Mouse (Mus musculus) forebrain, embryonic 11.5 days (tissue): ENCODE results near the gene Adamts20. TPM values are rescaled to one million over a fixed set of nuclear protein-coding genes. Genes with fewer than 3 reads are reported as not detected.

Source experiments
- ATAC-seq: fragments of 200-750 bp; cut with Nextera tagmentation; replicated peaks from 2 replicates; pipeline ENCODE4 v1.8.0; 2017; ENCODE audit warnings: moderate TSS enrichment; ENCODE audit not compliant: low FRiP score
- DNase-seq: peaks from one replicate; pipeline ENCODE4 v3.0.0-alpha.2; 2017; ENCODE audit warnings: low spot score
- H3K27ac ChIP-seq: fragments of 300-500 bp; sonication (generic); 2 replicates; pipeline ENCODE4 v1.5.1; 2014; ENCODE audit warnings: low read depth, low read length
- H3K27me3 ChIP-seq: fragments of 300-500 bp; sonication (generic); 2 replicates; pipeline ENCODE4 v1.6.1; 2014; ENCODE audit warnings: mild to moderate bottlenecking, low read length, mixed read lengths; ENCODE audit not compliant: control insufficient read depth, insufficient read depth
- H3K36me3 ChIP-seq: fragments of 300-500 bp; sonication (generic); 2 replicates; pipeline ENCODE4 v1.6.1; 2014; ENCODE audit warnings: mild to moderate bottlenecking, low read length, moderate library complexity, mixed read lengths; ENCODE audit not compliant: control insufficient read depth, insufficient read depth
- H3K4me1 ChIP-seq: fragments of 300-500 bp; sonication (generic); replicated peaks from 2 replicates; pipeline ENCODE4 v1.6.1; 2014; ENCODE audit warnings: low read length, mixed read lengths; ENCODE audit not compliant: control insufficient read depth, insufficient read depth
- H3K4me2 ChIP-seq: fragments of 300-500 bp; sonication (generic); 2 replicates; pipeline ENCODE4 v1.6.1; 2014; ENCODE audit warnings: low read depth, mild to moderate bottlenecking, low read length, moderate library complexity, mixed read lengths; ENCODE audit not compliant: severe bottlenecking
- H3K4me3 ChIP-seq: fragments of 300-500 bp; sonication (generic); 2 replicates; pipeline ENCODE4 v1.5.1; 2014; ENCODE audit warnings: low read depth, low read length
- H3K9ac ChIP-seq: fragments of 300-500 bp; sonication (generic); 2 replicates; pipeline ENCODE4 v1.6.1; 2014; ENCODE audit warnings: low read length
- H3K9me3 ChIP-seq: fragments of 300-500 bp; sonication (generic); 2 replicates; pipeline ENCODE4 v1.6.1; 2016; ENCODE audit warnings: low read length, mixed read lengths; ENCODE audit not compliant: control insufficient read depth
- WGBS: fragments of 180-500 bp; shearing (Covaris S2); extraction: QIAGEN DNeasy Blood & Tissue Kit; methylation state at CpG from one replicate; pipeline ENCODE4 v1.1.7; 2014; 5-methylcytosine and 5-hydroxymethylcytosine counted together
- polyA plus RNA-seq: library from polyadenylated mRNA; unstranded; fragments of >200 nt; fragmentation: Nextera tagmentation; extraction: Ambion mirVana; gene quantifications from 2 replicates; pipeline ENCODE4 v1.2.1, GENCODE M21; 2014

Gene Adamts20
- polyA plus RNA-seq, 1 experiment from 2014 or later: 14.0 TPM

- Histone ChIP-seq H3K27me3 (no peaks in the 10 kb centered on the region), H3K27ac (no peak overlapping the region), H3K36me3 (no peaks in the 10 kb centered on the region), H3K9ac (no peak overlapping the region), H3K9me3 (no peaks in the 10 kb centered on the region), H3K4me2 (no peak overlapping the region), H3K4me3 (no peak overlapping the region), H3K4me1 (no peaks in the 10 kb centered on the region)
- 88% methylated on average over 3 of the region's 3 CpGs for WGBS
- DNase-seq (no peak), ATAC-seq (no peak)
Observed at GRCm38 (mm10) chr15:94303151-94303550, 162.1 kb downstream of the Adamts20 start.

GRCm38 (mm10) chr15:94294084-94294483 is 171.1 kb downstream of the Adamts20 start:
- no peak for ATAC-seq
- no peak overlapping the region for H3K4me2 ChIP-seq
- H3K4me1 ChIP-seq: no peaks in the 10 kb centered on the region
- H3K9ac ChIP-seq: no peak overlapping the region
- no peaks in the 10 kb centered on the region for H3K9me3 ChIP-seq
- H3K27me3 ChIP-seq: no peaks in the 10 kb centered on the region
- DNase-seq: no peak
- 87% methylated on average over 4 of the region's 4 CpGs for WGBS
- no peak overlapping the region for H3K27ac ChIP-seq
- no peaks in the 10 kb centered on the region for H3K36me3 ChIP-seq
- no peak overlapping the region for H3K4me3 ChIP-seq

- no peak for ATAC-seq
- Histone ChIP-seq H3K36me3 (no peaks in the 10 kb centered on the region), H3K9ac (no peak overlapping the region), H3K4me3 (no peak overlapping the region), H3K9me3 (no peaks in the 10 kb centered on the region), H3K27ac (no peak overlapping the region), H3K27me3 (no peaks in the 10 kb centered on the region), H3K4me2 (no peak overlapping the region), H3K4me1 (no peaks in the 10 kb centered on the region)
- DNase-seq: no peak
- WGBS: 97% methylated on average over 2 of the region's 2 CpGs
Observed at GRCm38 (mm10) chr15:94288015-94288414, 177.2 kb downstream of the Adamts20 start.

GRCm38 (mm10) chr15:94287495-94287894 is 177.7 kb downstream of the Adamts20 start:
- H3K4me1 ChIP-seq: no peaks in the 10 kb centered on the region
- H3K9ac ChIP-seq: no peak overlapping the region
- H3K36me3 ChIP-seq: no peaks in the 10 kb centered on the region
- 80% methylated on average over 3 of the region's 3 CpGs for WGBS
- ATAC-seq (no peak), DNase-seq (no peak)
- H3K4me2 ChIP-seq: no peak overlapping the region
- H3K27ac ChIP-seq: no peak overlapping the region
- no peak overlapping the region for H3K4me3 ChIP-seq
- H3K27me3 ChIP-seq: no peaks in the 10 kb centered on the region
- no peaks in the 10 kb centered on the region for H3K9me3 ChIP-seq

GRCm38 (mm10) chr15:94276418-94276817 is 188.8 kb downstream of the Adamts20 start:
- Histone ChIP-seq H3K9ac (no peak overlapping the region), H3K27me3 (no peaks in the 10 kb centered on the region), H3K9me3 (no peaks in the 10 kb centered on the region), H3K4me3 (no peak overlapping the region), H3K4me1 (no peaks in the 10 kb centered on the region), H3K4me2 (no peak overlapping the region), H3K36me3 (no peaks in the 10 kb centered on the region), H3K27ac (no peak overlapping the region)
- WGBS: 87% methylated on average over 8 of the region's 8 CpGs
- DNase-seq (no peak), ATAC-seq (no peak)

- no peaks in the 10 kb centered on the region for H3K27me3 ChIP-seq
- no peaks in the 10 kb centered on the region for H3K4me1 ChIP-seq
- H3K9ac ChIP-seq: no peak overlapping the region
- no peak overlapping the region for H3K4me2 ChIP-seq
- no peak overlapping the region for H3K4me3 ChIP-seq
- ATAC-seq: peak; percentile 69
- H3K36me3 ChIP-seq: no peaks in the 10 kb centered on the region
- 39% methylated on average over 10 of the region's 10 CpGs for WGBS
- H3K27ac ChIP-seq: no peak overlapping the region
- no peaks in the 10 kb centered on the region for H3K9me3 ChIP-seq
- DNase-seq: peak; percentile 92
Observed at GRCm38 (mm10) chr15:94265630-94266029, 199.6 kb downstream of the Adamts20 start.

DNA sequence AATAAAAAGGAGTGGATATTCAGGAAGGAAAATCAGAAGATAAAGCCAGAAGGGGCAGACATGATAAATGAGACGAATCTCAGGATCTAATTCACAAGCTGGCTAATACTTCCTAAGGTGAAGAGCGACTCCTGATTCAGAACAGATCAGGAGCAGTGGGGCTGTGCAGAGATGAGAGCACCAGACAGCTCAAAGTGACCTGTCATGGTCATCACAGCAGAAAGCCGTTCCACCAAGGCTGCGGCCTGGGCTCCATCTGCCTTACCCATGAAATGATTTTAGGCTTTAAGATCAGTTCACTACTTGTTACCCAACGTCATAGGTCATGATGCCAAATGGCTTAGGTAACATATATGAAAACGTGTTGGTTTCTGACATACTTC is 200.7 kb downstream of the Adamts20 start:
- no peak overlapping the region for H3K27ac ChIP-seq
- no peaks in the 10 kb centered on the region for H3K27me3 ChIP-seq
- ATAC-seq: no peak

DNA sequence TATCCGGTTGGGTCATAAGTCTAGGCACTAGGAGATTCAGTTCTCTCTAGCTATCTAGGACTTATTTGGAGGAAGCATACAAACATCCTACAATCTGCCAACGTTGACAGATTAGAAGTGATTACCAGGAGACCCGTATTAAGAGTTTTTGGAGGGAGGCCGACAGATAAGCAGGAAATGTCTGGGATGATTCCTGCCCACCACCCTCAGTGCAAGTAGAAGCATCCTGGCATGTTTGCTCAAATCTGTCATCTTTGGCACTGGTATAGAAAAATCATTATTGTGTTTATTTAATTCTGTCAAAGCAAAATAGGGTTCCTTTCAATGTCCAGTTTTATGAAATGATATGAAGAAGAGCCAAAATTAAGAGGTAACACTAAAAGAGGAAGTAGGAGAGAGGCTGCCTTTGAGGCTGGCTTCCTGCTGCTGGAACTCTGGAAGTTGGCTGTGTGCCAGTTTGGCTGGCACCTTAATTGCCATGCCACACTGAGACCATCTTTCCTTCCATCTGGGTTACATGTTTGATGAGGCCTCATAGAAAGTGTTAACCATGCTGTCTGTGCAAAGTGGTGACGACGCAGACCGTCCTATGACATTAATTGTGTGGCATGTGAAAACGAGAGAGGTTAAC is 201.2 kb downstream of the Adamts20 start:
- no peaks in the 10 kb centered on the region for H3K27me3 ChIP-seq
- DNase-seq (no peak), ATAC-seq (no peak)
- H3K9me3 ChIP-seq: no peaks in the 10 kb centered on the region
- H3K4me3 ChIP-seq: no peak overlapping the region
- WGBS: 85% methylated on average over 8 of the region's 8 CpGs
- H3K27ac ChIP-seq: no peak overlapping the region
- no peak overlapping the region for H3K9ac ChIP-seq
- no peaks in the 10 kb centered on the region for H3K36me3 ChIP-seq
- H3K4me1 ChIP-seq: no peaks in the 10 kb centered on the region
- H3K4me2 ChIP-seq: no peak overlapping the region

More for the DNA sequence above, 200.7 kb downstream of the Adamts20 start:
- H3K9ac ChIP-seq: no peak overlapping the region
- WGBS: 82% methylated on average over 6 of the region's 6 CpGs
- no peaks in the 10 kb centered on the region for H3K36me3 ChIP-seq
- H3K4me1 ChIP-seq: no peaks in the 10 kb centered on the region
- H3K4me2 ChIP-seq: no peak overlapping the region
- H3K4me3 ChIP-seq: no peak overlapping the region
- H3K9me3 ChIP-seq: no peaks in the 10 kb centered on the region
- no peak for DNase-seq

- ATAC-seq (no peak), DNase-seq (no peak)
- no peaks in the 10 kb centered on the region for H3K9me3 ChIP-seq
- no peak overlapping the region for H3K4me3 ChIP-seq
- H3K4me1 ChIP-seq: no peaks in the 10 kb centered on the region
- no peak overlapping the region for H3K4me2 ChIP-seq
- H3K27me3 ChIP-seq: no peaks in the 10 kb centered on the region
- WGBS: 88% methylated on average over 10 of the region's 10 CpGs
- no peak overlapping the region for H3K9ac ChIP-seq
- H3K27ac ChIP-seq: no peak overlapping the region
- H3K36me3 ChIP-seq: no peaks in the 10 kb centered on the region
Observed at GRCm38 (mm10) chr15:94263241-94263640, 202.0 kb downstream of the Adamts20 start.
